Mouse (Mus musculus) liver, adult 2 months (tissue): Measurements from ENCODE around the gene Mon1a.

Experiments used
- CTCF ChIP-seq: fragments of 200-500 bp; IDR thresholded peaks from 2 replicates; pipeline ENCODE4 v1.5.1; 2011; ENCODE audit warnings: low read depth, low read length, control low read depth
- POLR2A ChIP-seq: fragments of 200-500 bp; IDR thresholded peaks from 2 replicates; pipeline ENCODE4 v1.6.1; 2011; ENCODE audit warnings: low read length, control low read depth; ENCODE audit not compliant: insufficient read depth; ENCODE audit errors: extremely low read depth

GRCm38 (mm10) chr9:107928169-107928568 lies 40.2 kb downstream of the Mon1a start, which contains the start of gene Actl11:
- no peak for TF ChIP-seq CTCF
- TF ChIP-seq POLR2A = no peak
